Mouse (Mus musculus): ENCODE measurements around the gene Tcf7l2. TPM values are rescaled to one million over a fixed set of nuclear protein-coding genes. Genes with fewer than 3 reads are reported as not detected.

The Tcf7l2 gene
- total RNA-seq (2021) = 10 to 100 TPM; 21.9 to 22.3 TPM

- peak; percentile 90 to 93 for DNase-seq
- intact Hi-C loops (cut with DNase I) = loop anchor here (2.0 to 5.0 kb wide), 4 partner anchors 99 to 194 kb away; no protein-coding TSS in a partner anchor
Observed at GRCm38 (mm10) chr19:55741439-55741928, at the start of gene Tcf7l2. TSS of gene Tcf7l2 (plus strand) at chr19:55741820.

GRCm38 (mm10) chr19:55694651-55695050 lies 47.0 kb upstream of the Tcf7l2 start:
- intact Hi-C loops (cut with DNase I) = no loop called here
- DNase-seq = no peak

- intact Hi-C loops (cut with DNase I) = no loop called here
- no peak for DNase-seq
Observed at GRCm38 (mm10) chr19:55695418-55695817, 46.2 kb upstream of the Tcf7l2 start.

GRCm38 (mm10) chr19:55698892-55699291 lies 42.7 kb upstream of the Tcf7l2 start:
- intact Hi-C loops (cut with DNase I) = no loop called here
- DNase-seq = no peak

- no peak for DNase-seq
- intact Hi-C loops (cut with DNase I) = no loop called here
Observed at GRCm38 (mm10) chr19:55700214-55700568, 41.4 kb upstream of the Tcf7l2 start.

- intact Hi-C loops (cut with DNase I) = no loop called here
- peak; percentile 22 to 36 for DNase-seq
Observed at GRCm38 (mm10) chr19:55700569-55701282, 40.9 kb upstream of the Tcf7l2 start.

GRCm38 (mm10) chr19:55701283-55701633 lies 40.4 kb upstream of the Tcf7l2 start:
- DNase-seq = no peak
- intact Hi-C loops (cut with DNase I) = no loop called here

GRCm38 (mm10) chr19:55702081-55702480 lies 39.5 kb upstream of the Tcf7l2 start:
- intact Hi-C loops (cut with DNase I) = no loop called here
- no peak for DNase-seq

- no peak for DNase-seq
- intact Hi-C loops (cut with DNase I) = no loop called here
Observed at GRCm38 (mm10) chr19:55702716-55703115, 38.9 kb upstream of the Tcf7l2 start.

GRCm38 (mm10) chr19:55704071-55704470 lies 37.5 kb upstream of the Tcf7l2 start:
- DNase-seq = no peak
- intact Hi-C loops (cut with DNase I) = no loop called here

- no peak for DNase-seq
- intact Hi-C loops (cut with DNase I) = no loop called here
Observed at GRCm38 (mm10) chr19:55706300-55706699, 35.3 kb upstream of the Tcf7l2 start.

- no peak for DNase-seq
- intact Hi-C loops (cut with DNase I) = no loop called here
Observed at GRCm38 (mm10) chr19:55706806-55707205, 34.8 kb upstream of the Tcf7l2 start.

- no peak for DNase-seq
- intact Hi-C loops (cut with DNase I) = no loop called here
Observed at GRCm38 (mm10) chr19:55708031-55708554, 33.5 kb upstream of the Tcf7l2 start.

GRCm38 (mm10) chr19:55710841-55711240 lies 30.8 kb upstream of the Tcf7l2 start:
- intact Hi-C loops (cut with DNase I) = no loop called here
- DNase-seq = no peak

- no peak for DNase-seq
- intact Hi-C loops (cut with DNase I) = no loop called here
Observed at GRCm38 (mm10) chr19:55711701-55712100, 29.9 kb upstream of the Tcf7l2 start.

- intact Hi-C loops (cut with DNase I) = no loop called here
Observed at GRCm38 (mm10) chr19:55712678-55713077, 28.9 kb upstream of the Tcf7l2 start.

GRCm38 (mm10) chr19:55714015-55714414 lies 27.6 kb upstream of the Tcf7l2 start:
- intact Hi-C loops (cut with DNase I) = no loop called here

More at GRCm38 (mm10) chr19:55712678-55713077, 28.9 kb upstream of the Tcf7l2 start:
- DNase-seq = no peak

GRCm38 (mm10) chr19:55714665-55715064 lies 27.0 kb upstream of the Tcf7l2 start:
- intact Hi-C loops (cut with DNase I) = no loop called here

More at GRCm38 (mm10) chr19:55714015-55714414, 27.6 kb upstream of the Tcf7l2 start:
- DNase-seq = peak in 1 of 2 experiments; percentile 10

GRCm38 (mm10) chr19:55719083-55719482 lies 22.5 kb upstream of the Tcf7l2 start:
- intact Hi-C loops (cut with DNase I) = no loop called here
- DNase-seq = no peak

More at GRCm38 (mm10) chr19:55714665-55715064, 27.0 kb upstream of the Tcf7l2 start:
- no peak for DNase-seq

GRCm38 (mm10) chr19:55719524-55720408 lies 21.9 kb upstream of the Tcf7l2 start:
- intact Hi-C loops (cut with DNase I) = loop anchor here (5.0 kb wide), 1 partner anchor 413 kb away; no protein-coding TSS in a partner anchor

More at GRCm38 (mm10) chr19:55719524-55720408, 21.9 kb upstream of the Tcf7l2 start:
- DNase-seq = no peak

Measured in heart, postnatal 10 days (tissue).